ENCODE assay signal across 10 mouse cellular contexts in genomic region chr4:106949200-106949599, GRCm38 (mm10). TPM values are rescaled to one million over a fixed set of nuclear protein-coding genes. Genes with fewer than 3 reads are reported as not detected.
DNase-seq lines count a peak whose midpoint lies in the region; ATAC-seq and TF ChIP-seq lines count a peak whose summit lies in the region.
"Had no signal": no experiment of that assay in that cellular context is flagged by ENCODE, and none has a peak within 500 bp of the region (broad histone marks: within the 10 kb centered on the region; RNA-seq: fewer than 3 reads in every experiment).

No protein-coding gene starts in this region.

- TF ChIP-seq CTCF in stomach, postnatal 0 days (IDR thresholded peaks at IDR 0.05; ENCODE audit: low read depth), result no peak

- DNase-seq in heart, adult 9 months (ENCODE audit: low spot score in 2 of 2), result no peak
- no peak for DNase-seq in liver, embryonic 13.5 days
- no peak for DNase-seq in liver, embryonic 11.5 days (ENCODE audit: low spot score)
- no peak for DNase-seq in embryonic facial prominence, embryonic 14.5 days (ENCODE audit: low spot score)
- no peak for DNase-seq in stomach, postnatal 0 days (ENCODE audit: low spot score)
- DNase-seq in adrenal gland, postnatal 36 days, result no peak
- DNase-seq: kidney, postnatal 14 days had no signal

- H3K4me2 ChIP-seq in heart, embryonic 16.5 days (ENCODE audit: low read depth, low read length), result no peak overlapping the region
- no peak overlapping the region; the same call in 1 of the 2 replicates for H3K4me2 ChIP-seq in liver, embryonic 13.5 days
- H3K4me2 ChIP-seq in liver, embryonic 11.5 days, result no peak overlapping the region
- H3K4me2 ChIP-seq in embryonic facial prominence, embryonic 14.5 days (ENCODE audit: low read depth, low read length), result no peak overlapping the region
- no peak overlapping the region for H3K4me2 ChIP-seq in stomach, postnatal 0 days (replicated peaks; ENCODE audit: low read depth)
- H3K4me2 ChIP-seq: heart, embryonic 13.5 days had no signal

- peaks cover 56% of the 10 kb centered on the region for H3K4me1 ChIP-seq in heart, embryonic 16.5 days (ENCODE audit: control insufficient read depth, insufficient read depth, low read length)
- peaks cover 81% of the 10 kb centered on the region for H3K4me1 ChIP-seq in liver, embryonic 13.5 days (replicated peaks)
- H3K4me1 ChIP-seq in liver, embryonic 11.5 days (replicated peaks; ENCODE audit: control insufficient read depth, insufficient read depth, low read length), result peaks cover 39% of the 10 kb centered on the region
- H3K4me1 ChIP-seq in embryonic facial prominence, embryonic 14.5 days (ENCODE audit: control insufficient read depth, insufficient read depth, low read length), result peaks cover 26% of the 10 kb centered on the region
- H3K4me1 ChIP-seq in stomach, postnatal 0 days (replicated peaks; ENCODE audit: control insufficient read depth, insufficient read depth), result no peaks in the 10 kb centered on the region

- H3K27me3 ChIP-seq in heart, embryonic 16.5 days (ENCODE audit: control insufficient read depth, insufficient read depth, low read length), result no peaks in the 10 kb centered on the region
- no peaks in the 10 kb centered on the region for H3K27me3 ChIP-seq in liver, embryonic 13.5 days
- H3K27me3 ChIP-seq in liver, embryonic 11.5 days (replicated peaks; ENCODE audit: control insufficient read depth, insufficient read depth, low read length), result no peaks in the 10 kb centered on the region
- no peaks in the 10 kb centered on the region for H3K27me3 ChIP-seq in embryonic facial prominence, embryonic 14.5 days (replicated peaks; ENCODE audit: control insufficient read depth, insufficient read depth, low read length)
- H3K27me3 ChIP-seq in stomach, postnatal 0 days (ENCODE audit: control insufficient read depth, insufficient read depth, low read length), result no peaks in the 10 kb centered on the region
- H3K27me3 ChIP-seq: heart, embryonic 13.5 days had no signal

- H3K27ac ChIP-seq in heart, embryonic 16.5 days (ENCODE audit: low read length), result 0 out of 2 replicates have a peak overlapping the region, but pooled peaks have one; percentile 13
- peak overlapping the region; percentile 56 for H3K27ac ChIP-seq in liver, embryonic 13.5 days
- H3K27ac ChIP-seq in liver, embryonic 11.5 days (ENCODE audit: low read depth, low read length), result no peak overlapping the region
- 0 out of 2 replicates have a peak overlapping the region, but pooled peaks have one; percentile 39 for H3K27ac ChIP-seq in embryonic facial prominence, embryonic 14.5 days (replicated peaks; ENCODE audit: low read depth, low read length)
- H3K27ac ChIP-seq in stomach, postnatal 0 days (replicated peaks), result peak overlapping the region; percentile 71
- H3K27ac ChIP-seq: heart, embryonic 13.5 days had no signal

- TF ChIP-seq EP300 in stomach, postnatal 0 days (optimal IDR thresholded peaks at IDR 0.05), result no peak

- ATAC-seq in heart, embryonic 16.5 days (replicated peaks; ENCODE audit: extremely low read depth, insufficient read depth, low FRiP score), result no peak
- no peak for ATAC-seq in liver, embryonic 13.5 days (ENCODE audit: low read depth)
- no peak for ATAC-seq in liver, embryonic 11.5 days (replicated peaks; ENCODE audit: low FRiP score)
- ATAC-seq in embryonic facial prominence, embryonic 14.5 days (ENCODE audit: low read depth), result no peak
- no peak for ATAC-seq in stomach, postnatal 0 days (ENCODE audit: low FRiP score, low TSS enrichment)
- no peak for ATAC-seq in cerebellum, adult (ENCODE audit: insufficient number of reproducible peaks, low FRiP score, low TSS enrichment)

- H3K9ac ChIP-seq in heart, embryonic 16.5 days (ENCODE audit: low read length), result 0 out of 2 replicates have a peak overlapping the region, but pooled peaks have one; percentile 0
- peak overlapping the region; percentile 36 for H3K9ac ChIP-seq in liver, embryonic 13.5 days
- no peak overlapping the region for H3K9ac ChIP-seq in liver, embryonic 11.5 days (ENCODE audit: low read depth, low read length)
- no peak overlapping the region for H3K9ac ChIP-seq in embryonic facial prominence, embryonic 14.5 days (ENCODE audit: low read depth, low read length)
- H3K9ac ChIP-seq in stomach, postnatal 0 days (ENCODE audit: low read length), result 0 out of 2 replicates have a peak overlapping the region, but pooled peaks have one; percentile 27

- no peak overlapping the region for H3K4me3 ChIP-seq in heart, embryonic 16.5 days (ENCODE audit: low read length)
- no peak overlapping the region for H3K4me3 ChIP-seq in liver, embryonic 13.5 days (replicated peaks)
- H3K4me3 ChIP-seq in liver, embryonic 11.5 days (ENCODE audit: low read depth, low read length), result no peak overlapping the region
- H3K4me3 ChIP-seq in embryonic facial prominence, embryonic 14.5 days (ENCODE audit: low read depth, low read length), result no peak overlapping the region
- no peak overlapping the region for H3K4me3 ChIP-seq in stomach, postnatal 0 days (ENCODE audit: low read depth, low read length)
- H3K4me3 ChIP-seq: heart, embryonic 13.5 days had no signal

- 67% methylated on average over 6 of the region's 6 CpGs for WGBS in heart, embryonic 16.5 days
- 33% methylated on average over 6 of the region's 6 CpGs for WGBS in liver, embryonic 13.5 days (ENCODE audit: insufficient replicate concordance)
- 43% methylated on average over 6 of the region's 6 CpGs for WGBS in liver, embryonic 11.5 days
- 53% methylated on average over 6 of the region's 6 CpGs for WGBS in embryonic facial prominence, embryonic 14.5 days
- 60% methylated on average over 6 of the region's 6 CpGs for WGBS in stomach, postnatal 0 days

- no peaks in the 10 kb centered on the region for H3K9me3 ChIP-seq in heart, embryonic 16.5 days (replicated peaks; ENCODE audit: control insufficient read depth, low read length)
- H3K9me3 ChIP-seq in liver, embryonic 13.5 days (replicated peaks), result no peaks in the 10 kb centered on the region
- H3K9me3 ChIP-seq in liver, embryonic 11.5 days (ENCODE audit: control insufficient read depth, low read length), result no peaks in the 10 kb centered on the region
- H3K9me3 ChIP-seq in embryonic facial prominence, embryonic 14.5 days (ENCODE audit: control insufficient read depth, low read length), result no peaks in the 10 kb centered on the region
- no peaks in the 10 kb centered on the region for H3K9me3 ChIP-seq in stomach, postnatal 0 days (ENCODE audit: control insufficient read depth, low read length)
- H3K9me3 ChIP-seq: heart, embryonic 13.5 days had no signal

- H3K36me3 ChIP-seq in heart, embryonic 16.5 days (ENCODE audit: control insufficient read depth, insufficient read depth), result no peaks in the 10 kb centered on the region
- peaks cover 27% of the 10 kb centered on the region for H3K36me3 ChIP-seq in liver, embryonic 13.5 days
- peaks cover 3% of the 10 kb centered on the region; the same call in 1 of the 2 replicates for H3K36me3 ChIP-seq in liver, embryonic 11.5 days (ENCODE audit: control insufficient read depth, insufficient read depth, low read length)
- peaks cover 7% of the 10 kb centered on the region; the same call in 1 of the 2 replicates for H3K36me3 ChIP-seq in embryonic facial prominence, embryonic 14.5 days (ENCODE audit: control insufficient read depth, insufficient read depth, low read length)
- H3K36me3 ChIP-seq in stomach, postnatal 0 days (ENCODE audit: control insufficient read depth, insufficient read depth, low read length), result no peaks in the 10 kb centered on the region
- H3K36me3 ChIP-seq: heart, embryonic 13.5 days had no signal

RNA-seq across cellular contexts. Expression of gene Ssbp3, which starts 38.7 kb away (rescaled TPM):
- polyA plus RNA-seq in heart, embryonic 16.5 days (2015; fragmentation: Nextera tagmentation; extraction: Ambion mirVana), result 51.2 and 52.9 TPM in 2 replicates
- polyA plus RNA-seq in liver, embryonic 13.5 days (2015; fragmentation: Nextera tagmentation; extraction: Ambion mirVana), result 55.5 and 64.8 TPM in 2 replicates
- 71.1 and 89.0 TPM in 2 replicates for polyA plus RNA-seq in liver, embryonic 11.5 days (2014; fragmentation: Nextera tagmentation; extraction: Ambion mirVana)
- 72.9 and 88.2 TPM in 2 replicates for polyA plus RNA-seq in embryonic facial prominence, embryonic 14.5 days (2014; fragmentation: Nextera tagmentation; extraction: Ambion mirVana)
- polyA plus RNA-seq in stomach, postnatal 0 days (2015; fragmentation: Nextera tagmentation; extraction: Ambion mirVana), result 39.3 and 50.0 TPM in 2 replicates
- total RNA-seq in adrenal gland, postnatal 36 days (2021), result 10 to 100 TPM; 71.2 to 85.4 TPM

Comparison
In these comparisons a context has a peak if more than half of its experiments do, and no peak if none do; other contexts are left out.
1. H3K9ac ChIP-seq: peak in heart, embryonic 16.5 days (single experiment), liver, embryonic 13.5 days (single experiment) and stomach, postnatal 0 days (single experiment); none in liver, embryonic 11.5 days (single experiment) and embryonic facial prominence, embryonic 14.5 days (single experiment).